Mouse (Mus musculus) 416B (cell line): ENCODE measurements around the gene Dnajc19.
A peak's percentile ranks its signal among the peaks of the same experiment; 100 is the strongest.

ENCODE experiments used
- DNase-seq: peaks from one replicate; pipeline ENCODE4 v3.0.0; 2011; ENCODE audit warnings: low read depth

The Dnajc19 gene

GRCm38 (mm10) chr3:34028935-34029334 lies 52.2 kb downstream of the Dnajc19 start:
- no peak for DNase-seq

GRCm38 (mm10) chr3:34021259-34021828 lies 59.8 kb downstream of the Dnajc19 start:
- DNase-seq: peak; percentile 53

- DNase-seq: peak; percentile 18
Observed at GRCm38 (mm10) chr3:34020382-34021258, 60.5 kb downstream of the Dnajc19 start.

- DNase-seq: peak; percentile 76
Observed at GRCm38 (mm10) chr3:34019540-34020381, 61.4 kb downstream of the Dnajc19 start, which contains the start of gene Fxr1. TSS of gene Fxr1 (plus strand) at chr3:34019943.

GRCm38 (mm10) chr3:34008191-34008590 lies 72.9 kb downstream of the Dnajc19 start:
- no peak for DNase-seq

- DNase-seq: no peak
Observed at GRCm38 (mm10) chr3:34007611-34008010, 73.5 kb downstream of the Dnajc19 start.

GRCm38 (mm10) chr3:34006824-34007223 lies 74.3 kb downstream of the Dnajc19 start:
- DNase-seq: no peak

- DNase-seq: no peak
Observed at GRCm38 (mm10) chr3:34006301-34006700, 74.8 kb downstream of the Dnajc19 start.
